Comparison of ENCODE assay signal across 7 mouse cellular contexts in genomic region chr1:178146513-178146912, GRCm38 (mm10). TPM values are rescaled to one million over a fixed set of nuclear protein-coding genes. Genes with fewer than 3 reads are reported as not detected.
A peak's percentile ranks its signal among the peaks of the same experiment; 100 is the strongest.
DNase-seq lines count a peak whose midpoint lies in the region; ATAC-seq and TF ChIP-seq lines count a peak whose summit lies in the region.
"Not testable (repeated sequence)": the region's sequence is repeated elsewhere in the genome, so short reads cannot be mapped to it uniquely, and the experiment has no call there.

No protein-coding gene starts in this region.

- not testable (repeated sequence) for H3K36me3 ChIP-seq in intestine, postnatal 0 days (ENCODE audit: control insufficient read depth, insufficient read depth)

- H3K4me1 ChIP-seq in intestine, postnatal 0 days (replicated peaks; ENCODE audit: control insufficient read depth, insufficient read depth, low read length), result not testable (repeated sequence)

- intact Hi-C loops in gastrocnemius, adult 2 months (cut with DNase I), result loop anchor here (5.0 kb wide), 2 partner anchors 101 to 306 kb away; no protein-coding TSS in a partner anchor

- not testable (repeated sequence) for H3K4me2 ChIP-seq in intestine, postnatal 0 days (replicated peaks; ENCODE audit: low read depth)

- in situ Hi-C loops in Patski (cut with MboI; ENCODE audit: low pct_unique_long_range_greater_than_20kb), result loop anchor here (10.0 kb wide), 1 partner anchor 202 kb away; no protein-coding TSS in a partner anchor

- H3K9ac ChIP-seq in intestine, postnatal 0 days (ENCODE audit: low read depth, low read length), result not testable (repeated sequence)

- peak; percentile 4 for DNase-seq in Patski (ENCODE audit: low read depth, low spot score)
- peak; percentile 56 for DNase-seq in embryo, embryonic 10.5 days (ENCODE audit: low spot score)
- not testable (repeated sequence) for DNase-seq in gastrocnemius, adult 2 months
- DNase-seq in left cerebral cortex, adult 11 months (ENCODE audit: low spot score), result peak; percentile 32
- DNase-seq in retina, postnatal 1 day, result peak; percentile 49

- TF ChIP-seq CTCF in Patski (IDR thresholded peaks at IDR 0.05), result not testable (repeated sequence)
- TF ChIP-seq CTCF in gastrocnemius, adult 2 months (IDR thresholded peaks at IDR 0.05), result peak; percentile 64
- peak; percentile 61 for TF ChIP-seq CTCF in intestine, postnatal 0 days (IDR thresholded peaks at IDR 0.05; ENCODE audit: low read depth)

- ATAC-seq in Patski, result peak; percentile 75
- ATAC-seq in intestine, postnatal 0 days, result not testable (repeated sequence)
- ATAC-seq in megakaryocyte, adult 5-6 weeks (ENCODE audit: poor library complexity, severe bottlenecking), result peak; percentile 84

- 30% methylated on average over 2 of the region's 2 CpGs for WGBS in intestine, postnatal 0 days

- CTCF ChIA-PET in Patski (lab: Charles Lee), result not testable (repeated sequence)

- POLR2A ChIA-PET in Patski (lab: Charles Lee), result not testable (repeated sequence)

- not testable (repeated sequence) for H3K27me3 ChIP-seq in Patski; intestine, postnatal 0 days (replicated peaks; ENCODE audit: control insufficient read depth, insufficient read depth, low read length)

- not testable (repeated sequence) for H3K27ac ChIP-seq in gastrocnemius, adult 2 months; intestine, postnatal 0 days (ENCODE audit: low read depth, low read length)

- not testable (repeated sequence) for H3K4me3 ChIP-seq in gastrocnemius, adult 2 months; intestine, postnatal 0 days (ENCODE audit: low read depth, low read length)

- not testable (repeated sequence) for H3K9me3 ChIP-seq in intestine, postnatal 0 days (ENCODE audit: control insufficient read depth)

RNA-seq across cellular contexts. Expression of gene Desi2, which starts 40.7 kb away (rescaled TPM):
- 17.4 TPM for polyA plus RNA-seq in Patski (2021)
- total RNA-seq in gastrocnemius, adult 2 months (2021), result 10 to 100 TPM; 33.0 to 40.9 TPM
- 26.9 and 29.9 TPM in 2 replicates for polyA plus RNA-seq in intestine, postnatal 0 days (2015; fragmentation: Nextera tagmentation; extraction: Ambion mirVana)
- total RNA-seq in megakaryocyte, adult 5-6 weeks (2015), result 7.8 and 13.8 TPM in 2 replicates
- 10.2 and 12.6 TPM in 2 replicates for total RNA-seq in megakaryocyte, adult 5-6 weeks (2017)
